Mouse (Mus musculus): ENCODE data around the gene Stx11.
A peak's percentile ranks its signal among the peaks of the same experiment; 100 is the strongest.

The Stx11 gene

DNA sequence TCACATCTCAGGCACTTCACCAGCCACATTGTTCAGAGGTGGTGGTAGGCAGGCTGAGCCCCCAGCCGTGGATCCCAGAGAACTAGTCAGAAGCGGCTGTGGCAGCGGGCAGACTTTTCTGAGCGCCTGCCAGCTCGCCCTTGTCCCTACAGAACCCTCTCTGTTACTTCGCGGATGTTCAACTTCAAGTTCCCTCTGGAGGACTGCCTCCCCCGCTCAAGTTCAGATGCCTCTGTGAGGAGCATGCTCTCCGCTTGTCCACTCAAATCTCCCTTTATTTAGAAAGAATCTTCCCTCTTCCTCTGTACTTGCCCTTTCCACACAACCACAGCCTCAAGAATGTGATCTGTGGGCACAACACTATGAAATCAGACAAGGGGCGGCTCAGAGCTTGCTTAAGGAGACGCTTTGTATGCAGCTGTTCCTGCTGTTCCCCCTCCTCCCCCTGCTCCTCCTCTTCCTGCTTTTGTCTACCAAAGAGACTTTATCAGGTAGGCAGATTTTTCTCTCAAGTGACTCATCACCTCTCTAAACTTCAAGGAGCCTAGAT lies 52.0 kb downstream of the Stx11 start:
- DNase-seq, result peak in 1 of 2 experiments; percentile 14

DNA sequence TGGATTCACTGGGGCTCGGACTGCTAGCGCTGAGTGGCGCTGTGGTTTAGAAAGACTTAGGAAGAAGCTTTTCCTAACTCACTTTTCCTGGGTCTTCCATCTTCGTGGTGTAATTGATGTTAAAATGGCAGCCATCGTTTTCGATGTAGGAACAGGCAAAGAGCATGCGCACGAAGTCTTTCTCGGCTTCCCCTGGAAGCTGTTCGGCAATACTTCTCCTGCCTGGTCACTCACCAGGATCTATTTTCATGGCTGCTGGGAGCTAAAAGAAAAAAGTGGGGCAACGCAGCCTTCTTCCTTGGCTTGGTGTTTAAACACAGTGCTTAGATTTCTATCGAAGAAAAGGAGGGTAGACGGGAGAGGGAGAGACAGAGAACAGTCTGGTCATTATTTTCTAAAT lies 52.6 kb downstream of the Stx11 start:
- DNase-seq, result no peak

DNA sequence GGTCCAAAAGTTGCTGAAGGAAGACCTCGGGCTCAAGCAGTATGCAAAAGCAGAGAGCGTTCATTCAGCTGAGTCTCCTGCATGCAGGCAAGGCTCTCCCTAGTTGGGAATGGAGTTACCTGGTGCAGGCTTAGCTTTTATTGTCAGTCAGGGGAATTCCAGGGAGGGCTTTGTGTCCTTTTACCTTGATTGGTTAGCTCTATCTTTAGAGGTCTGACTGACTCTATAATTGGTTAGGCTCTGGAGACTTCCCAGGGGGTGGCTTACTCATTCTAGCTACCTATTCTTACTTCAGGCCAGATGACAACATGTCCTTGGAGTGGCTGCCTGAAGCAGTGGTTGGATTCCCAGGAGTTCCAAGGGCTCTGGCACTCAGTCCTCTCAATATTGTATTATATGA lies 54.2 kb downstream of the Stx11 start:
- no peak for DNase-seq

DNA sequence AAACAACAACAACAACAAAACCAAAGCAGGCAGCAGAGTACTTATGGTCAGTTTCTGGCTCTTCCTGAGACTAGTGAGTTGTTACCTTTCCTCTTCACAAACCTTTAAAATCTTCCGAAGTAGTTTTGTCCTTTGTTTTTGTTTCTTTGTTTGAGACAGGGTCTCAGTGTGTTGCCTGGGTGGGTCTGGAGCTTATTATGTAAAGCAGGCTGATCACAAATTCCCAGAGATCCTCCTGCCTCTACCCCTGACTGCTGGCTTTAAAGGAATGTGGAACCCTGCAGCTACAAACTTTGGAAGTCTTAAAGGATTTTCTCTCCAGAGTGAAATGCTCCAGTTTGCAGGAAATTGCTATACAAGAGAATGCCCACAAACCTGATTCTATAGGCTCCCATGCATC lies 54.9 kb downstream of the Stx11 start:
- DNase-seq, result no peak

DNA sequence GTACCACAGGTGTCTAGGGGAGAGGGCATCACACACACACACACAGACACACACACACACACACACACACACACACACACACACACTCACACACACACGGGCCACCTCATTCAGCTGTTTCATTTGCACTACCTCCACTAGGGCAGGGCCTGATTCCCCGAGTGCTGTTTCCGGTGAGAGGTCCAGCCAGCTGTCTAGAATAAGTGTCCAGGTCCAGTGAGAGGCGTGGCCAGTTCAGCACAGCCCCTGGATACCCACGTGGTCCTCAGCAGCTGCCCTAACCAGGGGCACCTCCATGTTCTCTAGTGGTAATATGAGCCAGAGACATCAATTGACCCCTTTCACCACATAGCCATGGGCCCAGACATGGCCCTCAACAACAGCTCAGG lies 60.0 kb downstream of the Stx11 start:
- no peak for DNase-seq

DNA sequence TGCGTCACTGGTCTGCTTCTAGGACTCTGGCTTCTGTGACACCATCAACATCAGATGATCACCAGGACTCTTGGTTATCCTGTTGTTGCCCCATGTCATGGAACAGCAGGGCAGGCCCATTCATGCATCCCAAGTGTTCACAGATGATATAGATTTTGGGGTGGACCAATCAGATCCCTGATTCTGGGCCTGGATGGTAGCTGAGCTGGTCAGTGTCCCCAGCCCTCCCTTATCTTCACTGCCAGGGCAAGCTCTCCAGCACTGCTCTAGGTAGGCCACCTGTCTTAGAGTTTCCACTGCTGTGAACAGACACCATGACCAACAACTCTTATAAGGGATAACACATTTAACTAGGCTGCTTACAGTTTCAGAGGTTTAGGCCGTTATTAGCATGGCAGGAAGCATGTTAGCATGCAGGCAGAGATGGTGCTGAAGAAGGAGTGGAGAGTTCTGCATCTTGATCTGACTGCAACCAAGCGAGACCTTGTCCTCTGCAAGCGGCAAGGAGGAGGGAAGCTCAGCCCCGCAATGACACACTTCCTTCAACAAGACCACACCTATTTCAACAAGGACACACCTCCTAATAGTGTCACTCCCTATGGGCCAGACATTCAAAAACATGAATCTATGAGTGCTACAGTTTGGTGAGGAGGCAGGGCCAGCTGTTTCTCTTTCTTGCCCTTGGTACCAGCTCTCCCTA lies 60.5 kb downstream of the Stx11 start:
- DNase-seq, result no peak

DNA sequence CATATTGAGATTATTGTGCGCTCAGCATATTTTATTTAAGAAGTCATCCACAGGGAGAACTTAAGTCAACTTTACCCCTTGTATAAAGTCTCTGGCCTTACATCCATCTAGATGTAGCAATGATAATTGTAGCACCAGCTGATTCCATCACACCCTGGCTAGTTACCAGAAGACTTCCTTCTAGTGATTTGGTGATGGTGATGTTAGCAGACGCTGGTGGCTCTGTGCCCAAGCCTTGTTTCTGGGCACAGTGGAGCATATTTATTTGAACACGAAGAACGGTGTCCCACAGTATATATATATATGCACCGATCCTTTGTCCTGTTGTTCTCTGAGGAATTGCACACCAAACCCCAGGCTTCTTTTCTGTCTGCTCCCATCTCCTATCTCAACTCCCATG lies 64.2 kb downstream of the Stx11 start:
- peak in 1 of 2 experiments; percentile 29 for DNase-seq

DNA sequence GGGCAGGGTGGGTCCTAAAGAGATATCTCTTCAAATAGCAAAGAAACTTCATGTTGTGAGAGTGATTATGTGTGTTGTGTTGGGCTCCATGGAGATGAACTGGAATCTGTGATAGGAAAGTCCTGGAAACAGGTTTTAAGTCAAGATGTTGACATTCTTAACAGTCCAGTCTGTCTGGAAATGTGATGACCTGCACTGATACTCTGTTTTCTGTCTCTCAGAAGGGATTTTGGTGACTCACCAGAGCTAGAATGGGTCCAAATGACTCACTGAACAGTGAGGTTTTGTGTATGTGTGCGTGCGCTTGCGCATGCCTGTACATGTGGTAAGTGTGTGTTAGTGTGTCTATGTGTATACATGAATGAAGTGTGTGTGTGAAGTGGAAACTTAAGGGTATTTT lies 70.8 kb downstream of the Stx11 start:
- DNase-seq, result no peak

DNA sequence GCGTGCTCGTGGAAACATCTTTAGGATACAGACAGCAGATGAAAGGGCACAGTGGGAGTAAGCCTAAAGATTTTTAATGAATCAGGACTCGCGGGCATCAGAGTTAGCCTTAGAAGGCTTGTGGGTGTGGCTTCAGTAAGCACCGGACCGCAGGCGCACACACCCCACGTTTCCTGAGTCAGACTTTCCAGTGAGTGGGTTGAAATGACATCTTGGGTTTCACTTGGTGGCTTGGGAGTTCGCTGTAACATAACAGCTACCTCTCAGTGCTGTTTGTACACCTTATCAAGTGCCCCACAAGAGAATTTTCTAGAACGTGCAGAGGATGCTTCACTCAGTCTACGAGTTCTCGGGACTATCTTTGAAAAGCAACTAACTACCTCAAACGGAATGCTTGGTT lies 75.7 kb downstream of the Stx11 start:
- DNase-seq, result no peak
